Mouse (Mus musculus) thymus, postnatal 10 days (tissue): ENCODE data around the gene Surf1.

Experiments
- DNase-seq, 2 experiments: peaks; one replicate each; pipeline ENCODE4 v3.0.0; 2021; ENCODE audit warnings: low spot score in 2 of 2

Surf1 gene

GRCm38 (mm10) chr2:26915927-26916728 is at the start of gene Surf1, which contains the start of gene Surf2:
Surf1 (minus strand) TSS chr2:26916530.
Surf2 (plus strand) TSS chr2:26916367.
- peak; percentile 50 to 62 for DNase-seq

- no peak for DNase-seq
These were observed 48.5 kb upstream of the Surf1 start for GRCm38 (mm10) chr2:26964724-26965370.

- peak; percentile 89 to 93 for DNase-seq
These were observed 47.8 kb upstream of the Surf1 start, which contains the start of gene Rexo4 for GRCm38 (mm10) chr2:26963923-26964723. Rexo4 (minus strand) TSS chr2:26964386.

DNA sequence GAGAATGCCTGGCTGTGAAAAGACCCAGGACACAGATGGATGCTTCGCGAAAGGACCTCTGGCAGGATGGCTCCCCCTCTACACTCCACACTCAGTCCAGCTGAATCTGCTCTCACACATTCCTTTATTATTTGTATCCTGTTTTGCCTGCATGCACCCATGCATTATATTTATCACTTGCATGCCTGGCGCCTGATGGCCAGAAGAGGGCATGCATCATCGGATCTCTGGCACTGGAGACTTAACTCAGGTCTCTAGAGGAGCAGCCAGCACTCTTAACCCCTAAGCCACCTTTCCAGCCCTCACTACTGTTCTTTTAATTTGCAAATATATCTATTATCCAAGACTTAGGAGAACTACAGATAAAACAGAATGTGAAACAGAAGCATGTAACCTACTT is 44.4 kb upstream of the Surf1 start:
- DNase-seq: no peak

DNA sequence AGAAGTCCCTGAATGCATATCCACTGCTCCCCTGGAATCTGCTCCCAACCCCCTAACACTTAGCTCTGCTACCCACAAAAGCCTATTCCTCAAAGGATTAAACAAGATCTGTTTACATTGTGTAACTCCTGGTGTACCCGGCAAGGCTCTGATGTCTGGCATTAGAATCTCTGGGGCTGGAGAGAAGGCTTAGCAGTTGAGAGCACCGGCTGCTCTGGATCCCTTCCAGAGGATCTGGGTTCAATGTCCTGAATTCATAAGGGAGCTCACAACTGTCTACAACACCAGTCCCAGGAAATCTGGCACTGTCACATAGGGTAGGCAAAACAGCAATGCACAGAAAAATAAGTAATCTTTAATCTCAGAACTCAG is 41.1 kb upstream of the Surf1 start:
- no peak for DNase-seq

DNA sequence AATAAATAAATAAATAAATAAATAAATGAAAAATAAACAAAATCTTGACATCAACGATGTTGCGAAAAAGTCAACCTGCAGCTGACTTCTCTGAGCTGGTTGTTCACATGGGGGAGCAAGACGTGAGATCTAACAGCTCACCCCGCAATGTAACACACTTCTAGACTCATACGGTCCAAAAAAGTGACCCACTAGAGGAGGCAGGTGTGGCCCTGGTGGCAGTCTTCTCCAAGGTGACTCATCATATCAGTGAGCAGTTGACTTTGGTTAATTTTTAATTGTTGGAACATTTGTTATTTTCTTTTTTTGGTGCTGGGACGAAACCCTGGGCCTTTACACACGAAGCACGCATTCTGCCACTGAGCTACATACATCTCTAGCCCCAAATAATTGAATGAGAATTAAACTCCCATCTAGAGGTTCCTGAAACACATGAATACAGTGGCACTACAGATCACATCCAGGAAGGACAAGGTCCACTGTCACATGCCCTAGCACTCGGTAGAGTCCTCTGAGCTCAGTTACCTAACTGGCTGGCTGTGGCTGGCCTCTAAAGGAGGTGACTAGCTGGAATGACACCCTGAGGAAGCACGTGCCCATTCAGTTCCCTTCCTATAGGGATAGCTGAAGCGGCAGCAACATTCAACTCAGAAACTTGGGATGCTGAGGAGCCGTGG is 40.6 kb upstream of the Surf1 start:
- no peak for DNase-seq

DNA sequence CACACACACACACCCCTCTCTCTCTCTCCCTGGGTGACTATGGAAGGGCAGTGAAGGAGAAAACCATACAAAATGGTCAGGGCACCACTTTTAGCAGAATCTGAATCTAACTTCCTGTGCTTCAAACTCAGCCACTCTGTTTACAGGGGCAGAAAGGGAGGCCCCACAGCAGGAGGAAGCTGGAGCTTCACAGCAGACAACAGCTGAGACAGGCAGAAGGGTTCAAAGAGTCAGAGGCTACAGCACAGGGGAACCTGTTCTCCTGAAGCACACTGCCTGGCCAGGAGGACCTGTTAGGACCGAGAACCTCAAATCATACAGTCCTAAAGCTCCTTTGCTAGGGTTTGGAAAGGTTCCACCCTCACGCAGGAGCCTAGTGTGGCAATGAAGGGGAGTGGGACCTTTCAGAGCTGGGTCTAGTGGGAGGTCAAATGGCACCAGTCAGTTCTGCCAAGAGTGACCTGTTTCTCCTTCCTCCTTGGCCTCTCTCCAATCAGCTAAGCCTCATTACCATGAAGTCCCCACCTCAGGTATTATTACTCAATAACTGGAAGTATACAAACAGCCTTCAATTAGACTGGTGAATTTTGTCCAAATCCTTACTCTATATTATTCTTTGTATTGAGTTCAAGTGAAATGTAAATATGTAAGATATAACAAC is 38.5 kb upstream of the Surf1 start:
- peak; percentile 33 to 45 for DNase-seq

- no peak for DNase-seq
These were observed 36.5 kb upstream of the Surf1 start for GRCm38 (mm10) chr2:26952866-26953265.

GRCm38 (mm10) chr2:26952193-26952592 is 35.9 kb upstream of the Surf1 start:
- no peak for DNase-seq

- no peak for DNase-seq
These were observed 35.1 kb upstream of the Surf1 start for GRCm38 (mm10) chr2:26951346-26951905.

- no peak for DNase-seq
These were observed 34.1 kb upstream of the Surf1 start for GRCm38 (mm10) chr2:26950411-26950810.

DNA sequence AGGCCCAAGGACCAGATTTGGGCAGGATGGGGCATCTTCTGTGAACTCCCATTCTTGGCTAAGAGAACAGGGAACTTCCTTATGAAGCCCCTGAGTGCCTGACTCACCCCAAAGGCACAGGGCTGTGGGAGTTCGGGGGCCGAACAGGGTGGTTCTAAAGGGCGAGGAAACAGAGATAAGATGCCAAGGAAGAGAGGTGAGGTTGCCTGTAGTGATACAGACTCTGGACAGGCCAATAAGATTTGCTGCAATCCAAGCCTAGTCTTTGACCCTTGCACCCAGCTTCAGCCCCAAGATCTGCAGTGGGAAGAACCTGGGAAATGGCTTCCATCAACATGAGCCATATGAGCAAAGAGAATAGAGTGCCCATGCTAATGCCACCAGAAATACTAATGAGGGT is 26.9 kb upstream of the Surf1 start:
- DNase-seq: no peak

DNA sequence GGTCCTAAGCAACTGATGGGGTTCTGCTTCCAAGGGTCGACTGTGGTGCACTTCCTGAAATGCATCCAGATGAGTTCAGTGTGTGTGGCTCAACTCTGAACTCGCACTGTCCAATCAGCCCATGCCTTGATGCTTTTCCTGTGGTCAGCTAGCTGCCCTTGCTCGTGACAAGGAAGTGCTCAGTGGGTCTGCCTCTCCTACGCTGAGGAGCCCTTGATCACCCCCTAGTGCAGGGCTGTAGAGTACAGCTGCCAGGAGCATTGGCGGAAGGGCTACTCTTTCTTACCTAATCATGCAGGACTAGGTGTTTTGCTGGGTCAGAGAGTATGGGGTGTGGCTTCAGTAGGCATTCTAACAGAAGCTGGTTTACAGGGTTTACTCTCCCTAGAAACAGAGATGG is 25.2 kb upstream of the Surf1 start:
- DNase-seq: no peak

GRCm38 (mm10) chr2:26936425-26936824 is 20.1 kb upstream of the Surf1 start:
- peak; percentile 58 to 60 for DNase-seq

GRCm38 (mm10) chr2:26935286-26935685 is 19.0 kb upstream of the Surf1 start:
- DNase-seq: peak; percentile 25 to 36

DNA sequence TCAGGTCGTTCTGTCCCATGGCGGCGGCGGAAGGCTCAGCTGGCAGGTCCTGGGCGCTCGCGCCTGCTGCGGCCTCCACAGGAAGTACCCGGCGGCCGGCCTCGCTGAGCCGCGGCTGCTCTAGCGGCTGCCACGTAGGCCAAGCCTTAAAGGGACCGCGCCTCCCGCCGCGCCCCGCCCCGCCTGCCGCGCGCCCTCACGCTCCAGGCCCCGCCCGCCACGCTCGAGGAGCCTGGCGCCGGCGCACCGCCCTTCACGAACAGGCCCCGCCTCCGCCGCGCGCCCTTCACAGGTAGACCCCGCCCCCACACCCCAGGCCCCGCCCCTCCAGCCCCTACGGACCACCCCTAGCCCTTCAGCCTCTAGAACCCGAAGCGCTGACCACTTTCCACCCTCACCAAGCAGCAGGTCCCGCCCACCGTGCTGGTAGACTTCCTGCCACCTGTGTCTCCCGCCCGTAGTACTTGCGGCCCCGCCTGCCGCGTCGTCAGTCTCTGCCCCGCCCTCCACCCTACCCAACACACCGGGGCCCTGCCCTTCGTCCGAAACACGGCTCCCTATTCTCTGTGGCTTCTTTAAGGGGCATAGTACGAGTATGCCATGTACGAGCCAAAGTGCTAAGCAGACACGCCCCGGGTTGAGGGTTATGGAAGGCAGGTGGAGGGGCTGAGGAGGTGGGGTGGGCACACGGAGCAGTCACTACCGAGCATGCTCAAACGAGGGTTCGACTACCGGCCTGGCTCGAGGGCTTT is 17.1 kb upstream of the Surf1 start, which contains the start of the genes Surf4 and Stkld1:
Surf4 (minus strand) TSS at position 625 of the 752 bp plus-strand sequence.
Stkld1 (plus strand) TSS at position 744 of the 752 bp plus-strand sequence.
- peak; percentile 94 for DNase-seq

GRCm38 (mm10) chr2:26932473-26933303 is 16.4 kb upstream of the Surf1 start:
- peak; percentile 28 to 58 for DNase-seq

DNA sequence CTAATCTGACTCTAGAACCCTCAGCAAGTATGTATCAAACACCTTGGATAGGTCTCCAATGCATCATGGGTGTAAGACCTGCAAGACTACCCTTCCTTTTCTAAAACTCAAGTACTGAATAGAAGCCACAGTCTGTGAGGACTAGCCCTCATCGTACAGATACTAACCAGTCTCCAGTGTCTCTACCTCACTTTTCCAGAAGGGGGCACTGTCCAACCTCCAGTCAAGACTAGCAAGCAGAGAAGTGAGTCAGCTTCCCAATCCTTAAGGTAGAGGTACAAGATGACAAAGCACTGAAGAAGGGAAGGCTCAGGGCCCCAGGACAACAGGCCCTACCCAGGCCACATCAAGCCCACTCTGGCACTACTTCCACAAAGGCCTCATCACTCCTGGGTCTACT is 14.1 kb upstream of the Surf1 start:
- peak; percentile 70 to 84 for DNase-seq
